Mouse (Mus musculus): ENCODE results near the gene Timm8a1. TPM values are rescaled to one million over a fixed set of nuclear protein-coding genes. Genes with fewer than 3 reads are reported as not detected.

Gene Timm8a1
- 13.1 and 13.7 TPM in 2 replicates for total RNA-seq (2014; rRNA removed; ENCODE audit: low replicate concordance)
- polyA plus RNA-seq (2015; fragmentation: Nextera tagmentation; extraction: Ambion mirVana), result 66.5 and 74.5 TPM in 2 replicates

DNA sequence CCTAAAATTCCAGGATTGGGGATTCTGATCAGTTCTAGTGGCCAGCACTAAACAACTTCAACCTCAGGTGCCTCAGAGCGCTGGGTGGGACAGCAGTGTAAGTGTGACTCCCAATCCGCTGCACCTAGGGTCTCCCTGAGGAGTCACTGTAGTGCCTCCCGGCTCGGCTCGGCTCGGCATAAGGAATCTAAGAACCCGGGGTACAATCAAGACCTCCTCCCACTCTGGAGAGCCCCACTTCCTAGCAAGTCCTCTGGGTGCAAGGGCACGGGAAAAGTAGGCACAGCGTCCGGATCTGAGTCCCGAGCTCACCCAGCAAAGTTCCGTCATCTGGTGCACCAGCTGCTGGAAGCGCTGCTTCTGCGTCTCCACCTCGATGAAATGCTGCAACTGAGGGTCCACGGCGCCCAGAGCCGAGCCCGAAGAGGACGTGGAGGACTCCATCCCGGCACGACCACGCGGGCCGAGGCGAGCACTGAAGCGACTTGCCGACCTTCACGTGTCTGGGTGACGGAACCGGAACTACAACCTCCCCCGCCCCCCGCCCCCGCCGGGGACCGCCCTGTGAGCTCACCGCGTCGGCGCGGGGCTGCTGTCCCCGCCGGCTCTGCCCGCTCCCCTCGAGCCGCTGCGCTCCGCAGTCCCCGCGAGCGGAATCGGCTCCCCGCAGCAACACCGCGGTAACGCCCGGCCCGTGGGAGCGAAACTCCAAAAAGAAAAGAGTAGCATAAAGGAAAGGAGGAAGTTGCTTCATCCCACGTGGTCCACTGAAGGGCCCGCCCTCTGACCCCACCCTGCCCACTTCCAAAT lies at the start of gene Timm8a1:
Timm8a1 (minus strand) TSS at position 721 of the 810 bp plus-strand sequence.
- Histone ChIP-seq H3K9me3 (replicated peaks; ENCODE audit: control insufficient read depth, low read length) (no peaks in the 10 kb centered on the region), H3K36me3 (replicated peaks; ENCODE audit: control insufficient read depth, insufficient read depth, low read length) (no peaks in the 10 kb centered on the region), H3K4me3 (ENCODE audit: low read depth, low read length) (peak within 1 kb of the TSS; percentile 61), H3K4me1 (ENCODE audit: control insufficient read depth, insufficient read depth) (no peaks in the 10 kb centered on the region), H3K9ac (replicated peaks; ENCODE audit: low read depth, low read length) (peak within 1 kb of the TSS; percentile 64), H3K27ac (ENCODE audit: low read depth) (peak within 1 kb of the TSS; percentile 83), H3K27me3 (ENCODE audit: control insufficient read depth, insufficient read depth, low read length) (no peaks in the 10 kb centered on the region), H3K4me2 (ENCODE audit: low read depth, low read length) (peak within 1 kb of the TSS; percentile 69)
- DNase-seq (ENCODE audit: low spot score), result peak; percentile 56
- 22% methylated on average over 24 of the region's 61 CpGs for WGBS
- ATAC-seq (ENCODE audit: insufficient read depth, low read depth), result peak; percentile 95
- TF ChIP-seq CTCF (IDR thresholded peaks at IDR 0.05; ENCODE audit: low read depth), result no peak
- no peak for TF ChIP-seq EP300 (IDR thresholded peaks at IDR 0.05; ENCODE audit: low read depth)

DNA sequence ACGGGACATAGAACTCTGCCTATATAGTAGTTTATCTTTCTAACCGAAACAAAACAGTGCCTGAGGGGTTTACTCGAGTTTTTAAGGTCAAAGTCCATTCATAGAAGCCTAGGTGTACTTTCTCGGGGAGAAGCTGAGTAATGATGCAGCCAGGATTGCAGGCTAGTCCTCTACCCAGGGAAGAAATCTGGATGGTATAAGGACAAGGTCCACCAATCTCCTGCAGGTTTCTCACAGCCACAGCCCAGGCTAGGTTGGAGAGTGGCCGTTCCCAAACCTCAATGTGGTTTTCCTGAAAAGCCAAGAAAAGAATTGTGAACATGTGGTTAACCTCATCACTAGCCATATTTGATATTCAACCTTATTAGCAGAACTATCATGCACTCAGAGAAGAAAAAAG lies 48.2 kb upstream of the Timm8a1 start:
- TF ChIP-seq EP300 (IDR thresholded peaks at IDR 0.05; ENCODE audit: low read depth) (no peak), CTCF (IDR thresholded peaks at IDR 0.05; ENCODE audit: low read depth) (no peak)
- WGBS, result 45% methylated on average over 5 of the region's 5 CpGs
- H3K4me2 ChIP-seq (ENCODE audit: low read depth, low read length), result no peak overlapping the region
- no peak overlapping the region for H3K4me3 ChIP-seq (ENCODE audit: low read depth, low read length)
- no peak overlapping the region for H3K9ac ChIP-seq (replicated peaks; ENCODE audit: low read depth, low read length)
- no peaks in the 10 kb centered on the region for H3K4me1 ChIP-seq (ENCODE audit: control insufficient read depth, insufficient read depth)
- no peaks in the 10 kb centered on the region for H3K27me3 ChIP-seq (ENCODE audit: control insufficient read depth, insufficient read depth, low read length)
- H3K27ac ChIP-seq (ENCODE audit: low read depth), result no peak overlapping the region
- H3K9me3 ChIP-seq (replicated peaks; ENCODE audit: control insufficient read depth, low read length), result no peaks in the 10 kb centered on the region
- DNase-seq (ENCODE audit: low spot score) (no peak), ATAC-seq (ENCODE audit: insufficient read depth, low read depth) (no peak)
- H3K36me3 ChIP-seq (replicated peaks; ENCODE audit: control insufficient read depth, insufficient read depth, low read length), result no peaks in the 10 kb centered on the region

DNA sequence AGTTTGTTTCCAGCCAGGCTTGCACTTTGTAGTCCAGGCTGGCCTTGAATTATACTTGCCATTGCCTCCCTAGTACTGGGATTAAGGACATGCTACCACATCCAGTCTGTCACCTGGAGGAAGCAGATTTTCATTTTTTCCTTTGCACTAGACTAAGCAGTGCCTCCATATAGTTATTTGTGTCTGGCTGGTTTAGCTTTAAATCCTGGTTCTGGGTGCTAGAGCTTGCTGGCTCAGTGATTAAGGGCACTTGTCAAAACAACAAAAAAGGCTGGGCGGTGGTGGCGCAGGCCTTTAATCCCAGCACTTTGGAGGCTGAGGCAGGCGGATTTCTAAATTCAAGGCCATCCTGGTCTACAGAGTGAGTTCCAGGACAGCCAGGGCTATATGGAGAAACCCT lies 47.3 kb upstream of the Timm8a1 start:
- Histone ChIP-seq H3K4me2 (ENCODE audit: low read depth, low read length) (no peak overlapping the region), H3K9ac (replicated peaks; ENCODE audit: low read depth, low read length) (no peak overlapping the region), H3K4me1 (ENCODE audit: control insufficient read depth, insufficient read depth) (no peaks in the 10 kb centered on the region), H3K36me3 (replicated peaks; ENCODE audit: control insufficient read depth, insufficient read depth, low read length) (no peaks in the 10 kb centered on the region), H3K27ac (ENCODE audit: low read depth) (no peak overlapping the region), H3K27me3 (ENCODE audit: control insufficient read depth, insufficient read depth, low read length) (no peaks in the 10 kb centered on the region), H3K9me3 (replicated peaks; ENCODE audit: control insufficient read depth, low read length) (no peaks in the 10 kb centered on the region), H3K4me3 (ENCODE audit: low read depth, low read length) (no peak overlapping the region)
- no peak for DNase-seq (ENCODE audit: low spot score)
- TF ChIP-seq EP300 (IDR thresholded peaks at IDR 0.05; ENCODE audit: low read depth), result no peak
- no peak for TF ChIP-seq CTCF (IDR thresholded peaks at IDR 0.05; ENCODE audit: low read depth)
- no peak for ATAC-seq (ENCODE audit: insufficient read depth, low read depth)
- 83% methylated on average over 3 of the region's 3 CpGs for WGBS

DNA sequence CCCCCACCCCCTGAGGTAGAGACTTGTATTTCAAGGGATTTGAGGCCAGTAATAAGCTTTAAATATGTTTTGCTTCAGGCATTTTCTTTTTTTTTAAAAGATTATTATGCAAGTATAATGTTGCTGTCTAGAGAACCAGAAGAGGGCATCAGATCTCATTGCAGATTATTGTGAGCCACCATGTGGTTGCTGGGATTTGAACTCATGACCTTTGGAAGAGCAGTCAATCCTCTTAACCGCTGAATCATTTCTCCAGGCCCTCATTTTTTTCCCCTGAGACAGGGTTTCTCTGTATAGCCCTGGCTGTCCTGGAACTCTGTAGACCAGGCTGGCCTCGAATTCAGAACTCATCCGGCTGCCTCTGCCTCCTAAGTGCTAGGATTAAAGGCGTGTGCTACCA lies 46.6 kb upstream of the Timm8a1 start:
- Histone ChIP-seq H3K27ac (ENCODE audit: low read depth) (no peak overlapping the region), H3K27me3 (ENCODE audit: control insufficient read depth, insufficient read depth, low read length) (no peaks in the 10 kb centered on the region), H3K4me3 (ENCODE audit: low read depth, low read length) (no peak overlapping the region), H3K9me3 (replicated peaks; ENCODE audit: control insufficient read depth, low read length) (no peaks in the 10 kb centered on the region), H3K4me2 (ENCODE audit: low read depth, low read length) (no peak overlapping the region), H3K4me1 (ENCODE audit: control insufficient read depth, insufficient read depth) (no peaks in the 10 kb centered on the region), H3K9ac (replicated peaks; ENCODE audit: low read depth, low read length) (no peak overlapping the region), H3K36me3 (replicated peaks; ENCODE audit: control insufficient read depth, insufficient read depth, low read length) (no peaks in the 10 kb centered on the region)
- DNase-seq (ENCODE audit: low spot score), result no peak
- no peak for TF ChIP-seq CTCF (IDR thresholded peaks at IDR 0.05; ENCODE audit: low read depth)
- no peak for ATAC-seq (ENCODE audit: insufficient read depth, low read depth)
- WGBS, result 78% methylated on average over 4 of the region's 4 CpGs

DNA sequence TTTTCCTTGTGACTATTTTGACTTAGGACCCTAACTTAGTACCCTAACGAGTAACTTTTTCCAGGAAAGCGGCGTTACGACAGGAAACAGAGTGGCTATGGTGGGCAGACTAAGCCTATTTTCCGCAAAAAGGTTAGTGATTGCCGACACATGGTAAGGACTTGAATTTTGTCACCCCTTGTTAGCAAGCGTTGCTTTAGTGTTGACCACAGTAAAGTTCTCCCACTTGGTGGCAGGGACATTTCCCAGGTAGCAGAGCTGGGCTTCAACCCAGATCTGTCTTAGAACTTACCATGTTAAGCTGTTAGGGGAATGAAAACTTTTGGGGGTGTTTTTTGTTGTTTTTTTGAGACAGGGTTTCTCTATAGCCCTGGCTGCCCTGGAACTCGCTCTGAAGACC lies 44.8 kb upstream of the Timm8a1 start:
- DNase-seq (ENCODE audit: low spot score) (no peak), ATAC-seq (ENCODE audit: insufficient read depth, low read depth) (no peak)
- Histone ChIP-seq H3K9me3 (replicated peaks; ENCODE audit: control insufficient read depth, low read length) (no peaks in the 10 kb centered on the region), H3K4me3 (ENCODE audit: low read depth, low read length) (peak overlapping the region; percentile 45), H3K27me3 (ENCODE audit: control insufficient read depth, insufficient read depth, low read length) (no peaks in the 10 kb centered on the region), H3K36me3 (replicated peaks; ENCODE audit: control insufficient read depth, insufficient read depth, low read length) (no peaks in the 10 kb centered on the region), H3K27ac (ENCODE audit: low read depth) (peak overlapping the region; percentile 83), H3K4me1 (ENCODE audit: control insufficient read depth, insufficient read depth) (no peaks in the 10 kb centered on the region), H3K4me2 (ENCODE audit: low read depth, low read length) (peak overlapping the region; percentile 66), H3K9ac (replicated peaks; ENCODE audit: low read depth, low read length) (peak overlapping the region; percentile 73)
- WGBS, result 36% methylated on average over 8 of the region's 8 CpGs
- TF ChIP-seq EP300 (IDR thresholded peaks at IDR 0.05; ENCODE audit: low read depth) (no peak), CTCF (IDR thresholded peaks at IDR 0.05; ENCODE audit: low read depth) (no peak)
